Mouse (Mus musculus): ENCODE results near the gene Prm2.

DNA sequence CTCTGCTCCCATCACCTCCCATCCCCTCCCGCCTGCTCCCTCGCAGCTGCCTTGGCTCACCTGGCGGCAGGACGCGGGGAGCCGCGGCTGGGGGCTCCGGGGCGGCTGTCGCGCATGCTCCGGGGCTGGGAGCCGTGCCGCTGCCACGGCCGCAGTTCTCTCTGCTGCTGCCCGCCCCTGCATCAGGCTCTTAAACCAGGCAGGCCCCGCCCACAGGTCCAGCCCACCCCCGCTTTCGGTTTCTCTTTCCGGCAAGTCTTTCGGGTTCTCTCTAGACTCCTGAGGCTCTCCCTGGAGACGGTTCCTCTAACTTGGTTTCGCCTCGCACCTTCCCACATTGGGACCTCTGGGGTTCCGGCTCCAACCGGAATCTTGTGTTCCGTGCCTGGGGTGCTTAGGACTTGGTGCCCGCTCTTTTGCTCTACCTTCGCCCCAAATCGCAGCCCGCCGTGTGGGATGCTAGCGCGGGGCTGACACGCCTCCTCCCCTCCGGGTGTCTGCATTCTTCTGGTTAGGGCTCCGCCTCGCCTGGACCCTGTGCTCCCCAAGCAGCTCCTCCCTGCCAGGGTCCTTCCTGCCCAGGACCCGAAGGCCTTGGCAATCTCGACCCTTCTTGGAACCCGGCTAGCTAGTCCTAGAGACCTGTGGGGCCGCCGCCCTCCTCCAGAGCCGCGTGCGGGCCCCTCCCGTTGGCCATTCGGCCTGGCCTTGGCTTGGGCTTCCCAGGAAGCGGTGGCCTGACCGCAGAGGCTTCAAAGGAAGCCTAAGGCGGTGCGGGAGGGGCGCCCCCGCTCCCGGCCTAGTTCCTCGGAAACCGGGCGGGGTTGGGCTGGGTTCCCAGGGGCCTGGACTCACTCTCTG lies 10.3 kb downstream of the Prm2 start, which contains the start of gene Socs1:
- peak; percentile 35 for TF ChIP-seq POLR2A (IDR thresholded peaks at IDR 0.05; ENCODE audit: insufficient read depth, low read length)
- no peak for TF ChIP-seq CTCF (IDR thresholded peaks at IDR 0.05; ENCODE audit: low read depth, low read length)

Data from ES-Bruce4 (cell line).